Mouse (Mus musculus) lung, adult 2 months (tissue): ENCODE measurements around the gene Rps6ka2.

Experiments used
- CTCF ChIP-seq: fragments of 200-500 bp; IDR thresholded peaks from 2 replicates; pipeline ENCODE4 v1.5.1; 2011; ENCODE audit warnings: mild to moderate bottlenecking, low read length, control low read depth; ENCODE audit not compliant: insufficient read depth
- POLR2A ChIP-seq: fragments of 200-500 bp; IDR thresholded peaks from 2 replicates; pipeline ENCODE4 v1.6.1; 2011; ENCODE audit warnings: low read depth, mild to moderate bottlenecking, control low read depth, low read length, borderline replicate concordance; ENCODE audit errors: extremely low read depth

- TF ChIP-seq CTCF (no peak), POLR2A (no peak)
Observed at GRCm38 (mm10) chr17:7151446-7152100, 18.3 kb upstream of the Rps6ka2 start.
